Mouse (Mus musculus): Measurements from ENCODE around the gene Lpp.

DNA sequence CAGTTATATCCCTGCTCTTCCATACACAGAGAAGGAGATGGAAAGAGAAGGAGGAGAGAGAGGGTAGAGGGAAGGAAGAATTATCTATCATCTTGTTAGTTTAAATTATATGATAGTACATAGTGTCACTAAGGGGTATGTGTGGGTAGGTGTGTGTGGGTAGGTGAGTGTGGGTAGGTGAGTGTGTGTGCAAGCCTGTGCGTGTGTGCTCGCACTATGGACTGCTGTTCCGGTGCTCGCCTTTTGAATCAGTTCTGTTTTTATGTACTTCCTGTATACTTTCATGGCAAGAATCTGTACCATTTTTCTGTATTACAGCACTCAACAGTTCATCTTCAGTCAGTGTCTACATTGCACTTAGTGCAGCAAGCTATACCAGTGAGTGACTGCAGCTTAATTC, 85.5 kb downstream of the Lpp start:
- TF ChIP-seq POLR2A (IDR thresholded peaks at IDR 0.05; ENCODE audit: insufficient read depth, low read depth, low read length) (no peak), CTCF (IDR thresholded peaks at IDR 0.05; ENCODE audit: insufficient read depth, low read depth, low read length) (no peak)
